Mouse (Mus musculus) stomach, postnatal 0 days (tissue): ENCODE measurements around the gene Krt14. TPM values are rescaled to one million over a fixed set of nuclear protein-coding genes. Genes with fewer than 3 reads are reported as not detected.

ENCODE experiments used
- ATAC-seq: fragments of 200-750 bp; cut with Nextera tagmentation; 2 replicates; pipeline ENCODE4 v1.8.0; 2017; ENCODE audit not compliant: low FRiP score, low TSS enrichment
- DNase-seq: peaks from one replicate; pipeline ENCODE4 v3.0.0-alpha.2; 2016; ENCODE audit warnings: low spot score
- H3K27ac ChIP-seq: fragments of 300-500 bp; sonication (generic); replicated peaks from 2 replicates; pipeline ENCODE4 v1.5.1; 2014; ENCODE audit warnings: mild to moderate bottlenecking, control low read depth
- H3K27me3 ChIP-seq: fragments of 300-500 bp; sonication (generic); 2 replicates; pipeline ENCODE4 v1.6.1; 2014; ENCODE audit warnings: low read length; ENCODE audit not compliant: control insufficient read depth, insufficient read depth
- H3K36me3 ChIP-seq: fragments of 300-500 bp; sonication (generic); 2 replicates; pipeline ENCODE4 v1.6.1; 2014; ENCODE audit warnings: low read length, mixed read lengths; ENCODE audit not compliant: control insufficient read depth, insufficient read depth
- H3K4me1 ChIP-seq: fragments of 300-500 bp; sonication (generic); replicated peaks from 2 replicates; pipeline ENCODE4 v1.6.1; 2014; ENCODE audit warnings: antibody characterized with exemption; ENCODE audit not compliant: control insufficient read depth, insufficient read depth
- H3K4me2 ChIP-seq: fragments of 300-500 bp; sonication (generic); replicated peaks from 2 replicates; pipeline ENCODE4 v1.6.1; 2014; ENCODE audit warnings: low read depth, mild to moderate bottlenecking, control low read depth, moderate library complexity
- H3K4me3 ChIP-seq: fragments of 300-500 bp; sonication (generic); 2 replicates; pipeline ENCODE4 v1.5.1; 2014; ENCODE audit warnings: low read depth, low read length, control low read depth
- H3K9ac ChIP-seq: fragments of 300-500 bp; sonication (generic); 2 replicates; pipeline ENCODE4 v1.6.1; 2014; ENCODE audit warnings: mild to moderate bottlenecking, low read length, control low read depth, mixed read lengths
- H3K9me3 ChIP-seq: fragments of 300-500 bp; sonication (generic); 2 replicates; pipeline ENCODE4 v1.6.1; 2016; ENCODE audit warnings: low read length; ENCODE audit not compliant: control insufficient read depth
- CTCF ChIP-seq: IDR thresholded peaks from 2 replicates; pipeline ENCODE4 v1.5.1; 2016; ENCODE audit warnings: antibody characterized with exemption, low read depth, mild to moderate bottlenecking, moderate library complexity
- EP300 ChIP-seq: optimal IDR thresholded peaks from 2 replicates; pipeline ENCODE3; 2016; ENCODE audit warnings: antibody characterized with exemption
- WGBS: fragments of 180-500 bp; shearing (Covaris S2); extraction: QIAGEN DNeasy Blood & Tissue Kit; methylation state at CpG from one replicate; pipeline ENCODE4 v1.1.7; 2014; 5-methylcytosine and 5-hydroxymethylcytosine counted together
- polyA plus RNA-seq: library from polyadenylated mRNA; unstranded; fragments of >200 nt; fragmentation: Nextera tagmentation; extraction: Ambion mirVana; gene quantifications from 2 replicates; pipeline ENCODE4 v1.2.1, GENCODE M21; 2015

Gene Krt14
- polyA plus RNA-seq, 1 experiment from 2014 or later, result 279 TPM

GRCm38 (mm10) chr11:100198666-100199065 is 8.7 kb downstream of the Krt14 start:
- DNase-seq, result no peak
- 69% methylated on average over 4 of the region's 4 CpGs for WGBS
- Histone ChIP-seq H3K4me1 (no peaks in the 10 kb centered on the region), H3K9ac (no peak overlapping the region), H3K4me2 (no peak overlapping the region), H3K27me3 (no peaks in the 10 kb centered on the region), H3K4me3 (no peak overlapping the region), H3K36me3 (no peaks in the 10 kb centered on the region), H3K9me3 (no peaks in the 10 kb centered on the region), H3K27ac (no peak overlapping the region)
- no peak for TF ChIP-seq CTCF
- TF ChIP-seq EP300, result no peak
- no peak for ATAC-seq

GRCm38 (mm10) chr11:100192992-100193391 is 14.4 kb downstream of the Krt14 start, which contains the start of gene Krt9:
TSS of gene Krt9 (minus strand) at chr11:100193246.
- Histone ChIP-seq H3K4me3 (no peak within 1 kb of the TSS), H3K9me3 (no peaks in the 10 kb centered on the region), H3K9ac (no peak within 1 kb of the TSS), H3K4me2 (no peak within 1 kb of the TSS), H3K4me1 (no peaks in the 10 kb centered on the region), H3K27ac (no peak within 1 kb of the TSS), H3K27me3 (no peaks in the 10 kb centered on the region), H3K36me3 (no peaks in the 10 kb centered on the region)
- no peak for ATAC-seq
- WGBS, result 36% methylated on average over 9 of the region's 9 CpGs
- no peak for TF ChIP-seq EP300
- no peak for TF ChIP-seq CTCF
- no peak for DNase-seq

GRCm38 (mm10) chr11:100191820-100192219 is 15.5 kb downstream of the Krt14 start:
- Histone ChIP-seq H3K4me1 (no peaks in the 10 kb centered on the region), H3K9me3 (no peaks in the 10 kb centered on the region), H3K4me2 (no peak overlapping the region), H3K9ac (no peak overlapping the region), H3K36me3 (no peaks in the 10 kb centered on the region), H3K27ac (no peak overlapping the region), H3K4me3 (no peak overlapping the region), H3K27me3 (no peaks in the 10 kb centered on the region)
- 98% methylated on average over 3 of the region's 3 CpGs for WGBS
- no peak for DNase-seq
- no peak for ATAC-seq
- TF ChIP-seq CTCF (no peak), EP300 (no peak)

GRCm38 (mm10) chr11:100186736-100187135 is 20.6 kb downstream of the Krt14 start:
- H3K4me1 ChIP-seq, result no peaks in the 10 kb centered on the region
- ATAC-seq (no peak), DNase-seq (no peak)
- no peak overlapping the region for H3K9ac ChIP-seq
- 83% methylated on average over 8 of the region's 8 CpGs for WGBS
- no peak overlapping the region for H3K4me2 ChIP-seq
- H3K9me3 ChIP-seq, result no peaks in the 10 kb centered on the region
- H3K36me3 ChIP-seq, result no peaks in the 10 kb centered on the region
- no peak overlapping the region for H3K27ac ChIP-seq
- H3K27me3 ChIP-seq, result no peaks in the 10 kb centered on the region
- TF ChIP-seq EP300 (no peak), CTCF (no peak)
- H3K4me3 ChIP-seq, result no peak overlapping the region

GRCm38 (mm10) chr11:100181725-100182124 is 25.6 kb downstream of the Krt14 start:
- no peaks in the 10 kb centered on the region for H3K36me3 ChIP-seq
- H3K9ac ChIP-seq, result no peak overlapping the region
- no peaks in the 10 kb centered on the region for H3K27me3 ChIP-seq
- H3K9me3 ChIP-seq, result no peaks in the 10 kb centered on the region
- no peak overlapping the region for H3K4me3 ChIP-seq
- H3K4me1 ChIP-seq, result no peaks in the 10 kb centered on the region
- TF ChIP-seq EP300 (no peak), CTCF (no peak)
- 69% methylated on average over 7 of the region's 7 CpGs for WGBS
- no peak overlapping the region for H3K27ac ChIP-seq
- ATAC-seq (no peak), DNase-seq (no peak)
- no peak overlapping the region for H3K4me2 ChIP-seq

GRCm38 (mm10) chr11:100179260-100179659 is 28.1 kb downstream of the Krt14 start:
- TF ChIP-seq EP300 (no peak), CTCF (no peak)
- no peaks in the 10 kb centered on the region for H3K9me3 ChIP-seq
- H3K4me3 ChIP-seq, result no peak overlapping the region
- no peak overlapping the region for H3K27ac ChIP-seq
- 26% methylated on average over 3 of the region's 3 CpGs for WGBS
- no peaks in the 10 kb centered on the region for H3K27me3 ChIP-seq
- no peak overlapping the region for H3K4me2 ChIP-seq
- H3K9ac ChIP-seq, result no peak overlapping the region
- H3K4me1 ChIP-seq, result no peaks in the 10 kb centered on the region
- no peaks in the 10 kb centered on the region for H3K36me3 ChIP-seq
- DNase-seq (no peak), ATAC-seq (no peak)
